In the genomic region with DNA sequence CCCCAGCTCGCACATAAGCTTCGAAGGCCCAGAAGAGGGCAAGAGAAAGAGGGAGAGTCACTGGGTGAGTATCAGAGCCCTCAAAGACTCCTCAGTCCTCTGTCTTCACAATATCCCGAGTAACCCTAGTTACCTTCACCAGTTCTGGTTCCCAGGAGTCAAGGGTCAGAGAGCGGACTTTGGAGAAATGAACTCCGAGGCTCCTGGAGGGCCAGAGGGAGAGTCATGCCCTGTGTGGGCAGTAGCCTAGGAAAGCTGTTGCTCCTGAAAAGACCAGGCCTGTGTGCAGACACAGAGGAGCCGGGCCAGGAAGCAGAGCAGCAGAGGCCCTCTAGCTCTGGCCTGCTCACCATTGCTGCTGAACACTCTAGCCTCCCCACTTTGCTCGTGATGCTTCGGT, we compare ENCODE assay signal across 19 mouse cellular contexts. TPM values are rescaled to one million over a fixed set of nuclear protein-coding genes. Genes with fewer than 3 reads are reported as not detected.
DNase-seq lines count a peak whose midpoint lies in the region; ATAC-seq and TF ChIP-seq lines count a peak whose summit lies in the region.
"Had no signal": no experiment of that assay in that cellular context is flagged by ENCODE, and none has a peak within 500 bp of the region (broad histone marks: within the 10 kb centered on the region; RNA-seq: fewer than 3 reads in every experiment).

No protein-coding gene starts in this region.

- no peaks in the 10 kb centered on the region for H3K9me3 ChIP-seq in forebrain, embryonic 10.5 days
- no peaks in the 10 kb centered on the region for H3K9me3 ChIP-seq in forebrain, embryonic 14.5 days (replicated peaks; ENCODE audit: control insufficient read depth, low read length)
- H3K9me3 ChIP-seq in heart, postnatal 0 days (replicated peaks; ENCODE audit: control insufficient read depth, low read length), result no peaks in the 10 kb centered on the region
- no peaks in the 10 kb centered on the region for H3K9me3 ChIP-seq in liver, embryonic 12.5 days (replicated peaks)
- no peaks in the 10 kb centered on the region for H3K9me3 ChIP-seq in liver, embryonic 11.5 days (ENCODE audit: control insufficient read depth, low read length)
- H3K9me3 ChIP-seq in limb, embryonic 13.5 days, result no peaks in the 10 kb centered on the region
- H3K9me3 ChIP-seq: embryonic facial prominence, embryonic 13.5 days; neural tube, embryonic 13.5 days had no signal

- H3K36me3 ChIP-seq in forebrain, embryonic 10.5 days (replicated peaks), result no peaks in the 10 kb centered on the region
- H3K36me3 ChIP-seq in forebrain, embryonic 14.5 days (ENCODE audit: control insufficient read depth, insufficient read depth, low read length), result no peaks in the 10 kb centered on the region
- H3K36me3 ChIP-seq in heart, postnatal 0 days (replicated peaks; ENCODE audit: control insufficient read depth, insufficient read depth, low read length), result no peaks in the 10 kb centered on the region
- no peaks in the 10 kb centered on the region for H3K36me3 ChIP-seq in liver, embryonic 12.5 days
- H3K36me3 ChIP-seq in liver, embryonic 11.5 days (ENCODE audit: control insufficient read depth, insufficient read depth, low read length), result no peaks in the 10 kb centered on the region
- H3K36me3 ChIP-seq in limb, embryonic 13.5 days, result no peaks in the 10 kb centered on the region
- H3K36me3 ChIP-seq: embryonic facial prominence, embryonic 13.5 days; neural tube, embryonic 13.5 days had no signal

- peak overlapping the region; percentile 12; the same call in 1 of the 2 replicates for H3K27ac ChIP-seq in forebrain, embryonic 10.5 days
- no peak overlapping the region for H3K27ac ChIP-seq in forebrain, embryonic 14.5 days (ENCODE audit: low read depth, low read length)
- peak overlapping the region; percentile 60 for H3K27ac ChIP-seq in heart, postnatal 0 days (ENCODE audit: low read depth)
- H3K27ac ChIP-seq in liver, embryonic 12.5 days, result peak overlapping the region; percentile 41; the same call in 1 of the 2 replicates
- no peak overlapping the region for H3K27ac ChIP-seq in liver, embryonic 11.5 days (ENCODE audit: low read depth, low read length)
- no peak overlapping the region for H3K27ac ChIP-seq in limb, embryonic 13.5 days
- H3K27ac ChIP-seq: embryonic facial prominence, embryonic 13.5 days; macrophage; neural tube, embryonic 13.5 days had no signal

- H3K27me3 ChIP-seq in forebrain, embryonic 10.5 days (ENCODE audit: poor library complexity, severe bottlenecking), result peaks cover 23% of the 10 kb centered on the region
- H3K27me3 ChIP-seq in forebrain, embryonic 14.5 days (replicated peaks; ENCODE audit: control insufficient read depth, insufficient read depth, low read length), result 0 out of 2 replicates have a peak, but pooled peaks cover 7% of the 10 kb centered on the region
- 0 out of 2 replicates have a peak, but pooled peaks cover 6% of the 10 kb centered on the region for H3K27me3 ChIP-seq in heart, postnatal 0 days (ENCODE audit: control insufficient read depth, insufficient read depth, low read length)
- no peaks in the 10 kb centered on the region for H3K27me3 ChIP-seq in liver, embryonic 12.5 days (replicated peaks)
- H3K27me3 ChIP-seq in liver, embryonic 11.5 days (replicated peaks; ENCODE audit: control insufficient read depth, insufficient read depth, low read length), result no peaks in the 10 kb centered on the region
- no peaks in the 10 kb centered on the region for H3K27me3 ChIP-seq in limb, embryonic 13.5 days
- H3K27me3 ChIP-seq: embryonic facial prominence, embryonic 13.5 days had no signal

- 91% methylated on average over 8 of the region's 8 CpGs for WGBS in forebrain, embryonic 10.5 days
- 88% methylated on average over 8 of the region's 8 CpGs for WGBS in forebrain, embryonic 14.5 days
- 69% methylated on average over 8 of the region's 8 CpGs for WGBS in heart, postnatal 0 days
- 70% methylated on average over 8 of the region's 8 CpGs for WGBS in liver, embryonic 12.5 days (ENCODE audit: insufficient replicate concordance)
- WGBS in liver, embryonic 11.5 days, result 81% methylated on average over 8 of the region's 8 CpGs
- 81% methylated on average over 8 of the region's 8 CpGs for WGBS in limb, embryonic 13.5 days

- no peak for ATAC-seq in forebrain, embryonic 14.5 days
- ATAC-seq in heart, postnatal 0 days (ENCODE audit: insufficient read depth, low read depth), result no peak
- no peak for ATAC-seq in liver, embryonic 12.5 days
- ATAC-seq in liver, embryonic 11.5 days (replicated peaks; ENCODE audit: low FRiP score), result no peak
- no peak for ATAC-seq in limb, embryonic 13.5 days (ENCODE audit: low FRiP score, low read depth)
- ATAC-seq: inflammation-experienced regulatory T-cells, adult 6 months had no signal

- H3K9ac ChIP-seq in forebrain, embryonic 14.5 days (ENCODE audit: low read length), result no peak overlapping the region
- no peak overlapping the region; the same call in 1 of the 2 replicates for H3K9ac ChIP-seq in heart, postnatal 0 days (replicated peaks; ENCODE audit: low read depth, low read length)
- no peak overlapping the region for H3K9ac ChIP-seq in liver, embryonic 12.5 days
- H3K9ac ChIP-seq in liver, embryonic 11.5 days (ENCODE audit: low read depth, low read length), result no peak overlapping the region
- no peak overlapping the region for H3K9ac ChIP-seq in limb, embryonic 13.5 days
- H3K9ac ChIP-seq: embryonic facial prominence, embryonic 13.5 days; neural tube, embryonic 13.5 days had no signal

- no peak for TF ChIP-seq EP300 in heart, postnatal 0 days (IDR thresholded peaks at IDR 0.05; ENCODE audit: low read depth)

- no peak for TF ChIP-seq CTCF in heart, postnatal 0 days (IDR thresholded peaks at IDR 0.05; ENCODE audit: low read depth)

- no peak overlapping the region for H3K4me3 ChIP-seq in forebrain, embryonic 10.5 days
- no peak overlapping the region for H3K4me3 ChIP-seq in forebrain, embryonic 14.5 days (ENCODE audit: low read depth, low read length)
- H3K4me3 ChIP-seq in heart, postnatal 0 days (ENCODE audit: low read depth, low read length), result no peak overlapping the region
- no peak overlapping the region for H3K4me3 ChIP-seq in liver, embryonic 12.5 days
- H3K4me3 ChIP-seq in liver, embryonic 11.5 days (ENCODE audit: low read depth, low read length), result no peak overlapping the region
- H3K4me3 ChIP-seq in limb, embryonic 13.5 days, result no peak overlapping the region
- H3K4me3 ChIP-seq: embryonic facial prominence, embryonic 13.5 days; neural tube, embryonic 13.5 days had no signal

- intact Hi-C loops in heart, postnatal 25 days (cut with DNase I), result no loop called here

- DNase-seq in forebrain, embryonic 10.5 days (ENCODE audit: extremely low spot score, low spot score), result no peak
- DNase-seq in forebrain, embryonic 14.5 days (ENCODE audit: low spot score), result no peak
- DNase-seq in heart, postnatal 0 days (ENCODE audit: low spot score), result no peak
- no peak for DNase-seq in heart, postnatal 25 days (ENCODE audit: low spot score)
- no peak for DNase-seq in liver, embryonic 11.5 days (ENCODE audit: low spot score)
- DNase-seq in B cell, adult 2 months, result no peak
- DNase-seq: cerebellum, postnatal 36 days; midbrain, embryonic 14.5 days had no signal

- no peak overlapping the region for H3K4me2 ChIP-seq in forebrain, embryonic 14.5 days (ENCODE audit: low read length)
- H3K4me2 ChIP-seq in heart, postnatal 0 days (ENCODE audit: low read depth, low read length), result peak overlapping the region; percentile 33
- H3K4me2 ChIP-seq in liver, embryonic 12.5 days, result no peak overlapping the region
- no peak overlapping the region; the same call in 1 of the 2 replicates for H3K4me2 ChIP-seq in liver, embryonic 11.5 days
- H3K4me2 ChIP-seq in limb, embryonic 13.5 days (replicated peaks), result 0 out of 2 replicates have a peak overlapping the region, but pooled peaks have one; percentile 9
- H3K4me2 ChIP-seq: embryonic facial prominence, embryonic 13.5 days; neural tube, embryonic 13.5 days had no signal

- peaks cover 31% of the 10 kb centered on the region for H3K4me1 ChIP-seq in forebrain, embryonic 10.5 days
- H3K4me1 ChIP-seq in forebrain, embryonic 14.5 days (ENCODE audit: control insufficient read depth, insufficient read depth, low read length), result peaks cover 4% of the 10 kb centered on the region
- H3K4me1 ChIP-seq in heart, postnatal 0 days (ENCODE audit: control insufficient read depth, insufficient read depth), result peaks cover 8% of the 10 kb centered on the region; the same call in 1 of the 2 replicates
- H3K4me1 ChIP-seq in liver, embryonic 12.5 days, result peaks cover 80% of the 10 kb centered on the region
- H3K4me1 ChIP-seq in liver, embryonic 11.5 days (replicated peaks; ENCODE audit: control insufficient read depth, insufficient read depth, low read length), result peaks cover 39% of the 10 kb centered on the region
- peaks cover 14% of the 10 kb centered on the region for H3K4me1 ChIP-seq in limb, embryonic 13.5 days

RNA-seq across cellular contexts. Expression of gene Kctd11, which starts 3.5 kb away (rescaled TPM):
- polyA plus RNA-seq in forebrain, embryonic 10.5 days (2016; fragmentation: Nextera tagmentation; extraction: Ambion mirVana), result 4.8 and 6.7 TPM in 2 replicates
- 1.1 and 1.2 TPM in 2 replicates for polyA plus RNA-seq in forebrain, embryonic 14.5 days (2014; fragmentation: Nextera tagmentation; extraction: Ambion mirVana)
- total RNA-seq in heart, postnatal 0 days (2014; rRNA removed; ENCODE audit: low replicate concordance), result 2.3 and 9.4 TPM in 2 replicates
- polyA plus RNA-seq in heart, postnatal 0 days (2015; fragmentation: Nextera tagmentation; extraction: Ambion mirVana), result 1.9 and 2.3 TPM in 2 replicates
- total RNA-seq in heart, postnatal 25 days (2021), result 1 to 10 TPM; 2.5 to 3.5 TPM
- polyA plus RNA-seq in liver, embryonic 12.5 days (2016; fragmentation: Nextera tagmentation; extraction: Ambion mirVana), result 1.3 TPM in 2 replicates
- polyA plus RNA-seq in liver, embryonic 11.5 days (2014; fragmentation: Nextera tagmentation; extraction: Ambion mirVana), result 2.3 and 3.6 TPM in 2 replicates
- 4.3 and 4.4 TPM in 2 replicates for polyA plus RNA-seq in limb, embryonic 13.5 days (2015; fragmentation: Nextera tagmentation; extraction: Ambion mirVana)

RNA-seq across cellular contexts. Expression of gene Tmem95, which starts 6.8 kb away (rescaled TPM):
- polyA plus RNA-seq in forebrain, embryonic 10.5 days (2016; fragmentation: Nextera tagmentation; extraction: Ambion mirVana), result not detected in 2 replicates
- not detected in 2 replicates for polyA plus RNA-seq in forebrain, embryonic 14.5 days (2014; fragmentation: Nextera tagmentation; extraction: Ambion mirVana)
- not detected in 2 replicates for total RNA-seq in heart, postnatal 0 days (2014; rRNA removed; ENCODE audit: low replicate concordance)
- polyA plus RNA-seq in heart, postnatal 0 days (2015; fragmentation: Nextera tagmentation; extraction: Ambion mirVana), result not detected in 2 replicates
- not detected for total RNA-seq in heart, postnatal 25 days (2021)
- polyA plus RNA-seq in liver, embryonic 12.5 days (2016; fragmentation: Nextera tagmentation; extraction: Ambion mirVana), result not detected in 2 replicates
- not detected in 2 replicates for polyA plus RNA-seq in liver, embryonic 11.5 days (2014; fragmentation: Nextera tagmentation; extraction: Ambion mirVana)
- polyA plus RNA-seq in limb, embryonic 13.5 days (2015; fragmentation: Nextera tagmentation; extraction: Ambion mirVana), result 0.51 TPM in 1 of 2 replicates, not detected in the other
- total RNA-seq: adrenal gland, postnatal 4 days; granulocyte monocyte progenitor cell, adult 5-6 weeks; layer of hippocampus, postnatal 14 days; left cerebral cortex, postnatal 36 days had no signal
- polyA plus RNA-seq: embryonic facial prominence, embryonic 13.5 days; inflammation-experienced regulatory T-cells, adult 6 months; macrophage; midbrain, embryonic 14.5 days; neural tube, embryonic 13.5 days; spleen, adult 2 months had no signal

RNA-seq across cellular contexts. Expression of gene Acap1, which starts 10.7 kb away (rescaled TPM):
- polyA plus RNA-seq in forebrain, embryonic 10.5 days (2016; fragmentation: Nextera tagmentation; extraction: Ambion mirVana), result 0.84 and 1.3 TPM in 2 replicates
- polyA plus RNA-seq in forebrain, embryonic 14.5 days (2014; fragmentation: Nextera tagmentation; extraction: Ambion mirVana), result 0.10 and 0.17 TPM in 2 replicates
- 2.5 and 9.7 TPM in 2 replicates for total RNA-seq in heart, postnatal 0 days (2014; rRNA removed; ENCODE audit: low replicate concordance)
- polyA plus RNA-seq in heart, postnatal 0 days (2015; fragmentation: Nextera tagmentation; extraction: Ambion mirVana), result 2.5 TPM in 2 replicates
- 1 to 10 TPM in 1 of 2 experiments, under 1 TPM in 1; 0.88 to 1.1 TPM for total RNA-seq in heart, postnatal 25 days (2021)
- polyA plus RNA-seq in liver, embryonic 12.5 days (2016; fragmentation: Nextera tagmentation; extraction: Ambion mirVana), result 7.6 and 8.1 TPM in 2 replicates
- polyA plus RNA-seq in liver, embryonic 11.5 days (2014; fragmentation: Nextera tagmentation; extraction: Ambion mirVana), result 8.6 and 8.7 TPM in 2 replicates
- 1.1 and 1.5 TPM in 2 replicates for polyA plus RNA-seq in limb, embryonic 13.5 days (2015; fragmentation: Nextera tagmentation; extraction: Ambion mirVana)

RNA-seq across cellular contexts. Expression of gene 2810408A11Rik, which starts 16.1 kb away (rescaled TPM):
- polyA plus RNA-seq in forebrain, embryonic 10.5 days (2016; fragmentation: Nextera tagmentation; extraction: Ambion mirVana), result 11.9 and 12.2 TPM in 2 replicates
- 15.0 and 18.6 TPM in 2 replicates for polyA plus RNA-seq in forebrain, embryonic 14.5 days (2014; fragmentation: Nextera tagmentation; extraction: Ambion mirVana)
- 1.8 and 6.3 TPM in 2 replicates for total RNA-seq in heart, postnatal 0 days (2014; rRNA removed; ENCODE audit: low replicate concordance)
- polyA plus RNA-seq in heart, postnatal 0 days (2015; fragmentation: Nextera tagmentation; extraction: Ambion mirVana), result 2.8 and 3.9 TPM in 2 replicates
- under 1 TPM; 0.17 to 0.23 TPM for total RNA-seq in heart, postnatal 25 days (2021)
- polyA plus RNA-seq in liver, embryonic 12.5 days (2016; fragmentation: Nextera tagmentation; extraction: Ambion mirVana), result 2.3 TPM in 2 replicates
- polyA plus RNA-seq in liver, embryonic 11.5 days (2014; fragmentation: Nextera tagmentation; extraction: Ambion mirVana), result 3.2 and 4.0 TPM in 2 replicates
- polyA plus RNA-seq in limb, embryonic 13.5 days (2015; fragmentation: Nextera tagmentation; extraction: Ambion mirVana), result 16.1 and 19.4 TPM in 2 replicates
- polyA plus RNA-seq: macrophage had no signal

RNA-seq across cellular contexts. Expression of gene Neurl4, which starts 16.2 kb away (rescaled TPM):
- polyA plus RNA-seq in forebrain, embryonic 10.5 days (2016; fragmentation: Nextera tagmentation; extraction: Ambion mirVana), result 14.3 and 14.8 TPM in 2 replicates
- polyA plus RNA-seq in forebrain, embryonic 14.5 days (2014; fragmentation: Nextera tagmentation; extraction: Ambion mirVana), result 16.7 and 23.8 TPM in 2 replicates
- 39.2 and 59.5 TPM in 2 replicates for total RNA-seq in heart, postnatal 0 days (2014; rRNA removed; ENCODE audit: low replicate concordance)
- polyA plus RNA-seq in heart, postnatal 0 days (2015; fragmentation: Nextera tagmentation; extraction: Ambion mirVana), result 3.6 and 4.5 TPM in 2 replicates
- 10 to 100 TPM; 44.9 to 46.0 TPM for total RNA-seq in heart, postnatal 25 days (2021)
- polyA plus RNA-seq in liver, embryonic 12.5 days (2016; fragmentation: Nextera tagmentation; extraction: Ambion mirVana), result 4.5 and 5.7 TPM in 2 replicates
- polyA plus RNA-seq in liver, embryonic 11.5 days (2014; fragmentation: Nextera tagmentation; extraction: Ambion mirVana), result 9.5 and 10.5 TPM in 2 replicates
- 10.2 and 12.9 TPM in 2 replicates for polyA plus RNA-seq in limb, embryonic 13.5 days (2015; fragmentation: Nextera tagmentation; extraction: Ambion mirVana)

Comparison
In these comparisons a context has a peak if more than half of its experiments do, and no peak if none do; other contexts are left out.
1. H3K27ac ChIP-seq: peak in forebrain, embryonic 10.5 days (single experiment), heart, postnatal 0 days (single experiment) and liver, embryonic 12.5 days (single experiment); none in forebrain, embryonic 14.5 days (single experiment), liver, embryonic 11.5 days (single experiment) and limb, embryonic 13.5 days (single experiment).
2. H3K4me2 ChIP-seq: peak in heart, postnatal 0 days (single experiment) and limb, embryonic 13.5 days (single experiment); none in forebrain, embryonic 14.5 days (single experiment), liver, embryonic 12.5 days (single experiment) and liver, embryonic 11.5 days (single experiment).